Mouse (Mus musculus) G1E (cell line): Measurements from ENCODE around the gene Pacsin1. TPM values are rescaled to one million over a fixed set of nuclear protein-coding genes. Genes with fewer than 3 reads are reported as not detected.

ENCODE experiments used
- ATAC-seq: 2 replicates; pipeline ENCODE4 v1.8.0; 2016; ENCODE audit warnings: mild to moderate bottlenecking; ENCODE audit not compliant: insufficient number of reproducible peaks, poor library complexity, low FRiP score, severe bottlenecking; ENCODE audit errors: extremely low read depth
- DNase-seq: peaks from one replicate; pipeline ENCODE4 v3.0.0; 2012; ENCODE audit warnings: low spot score
- H3K27me3 ChIP-seq: 2 replicates; pipeline ENCODE4 v1.6.1; 2012; ENCODE audit warnings: mild to moderate bottlenecking, low read length, inconsistent platforms; ENCODE audit not compliant: insufficient read depth
- H3K36me3 ChIP-seq: replicated peaks from 2 replicates; pipeline ENCODE3; 2012; ENCODE audit warnings: mild to moderate bottlenecking, inconsistent platforms
- H3K4me1 ChIP-seq: 2 replicates; pipeline ENCODE4 v1.6.1; 2012; ENCODE audit warnings: low read depth, low read length, inconsistent platforms, mixed read lengths; ENCODE audit not compliant: insufficient read depth
- H3K4me3 ChIP-seq: 2 replicates; pipeline ENCODE4 v1.5.1; 2012; ENCODE audit warnings: low read depth, mild to moderate bottlenecking, inconsistent platforms, low read length, moderate library complexity, mixed read lengths
- H3K9me3 ChIP-seq: replicated peaks from 2 replicates; pipeline ENCODE4 v1.6.1; 2012; ENCODE audit warnings: inconsistent platforms
- CTCF ChIP-seq: IDR thresholded peaks from 2 replicates; pipeline ENCODE4 v1.5.1; 2012; ENCODE audit warnings: low read depth, low read length, inconsistent platforms, mixed read lengths
- GATA1 ChIP-seq: IDR thresholded peaks from 2 replicates; pipeline ENCODE4 v1.6.1; 2012; ENCODE audit warnings: borderline replicate concordance, low read length, inconsistent platforms, mixed read lengths
- GATA2 ChIP-seq: IDR thresholded peaks from 2 replicates; pipeline ENCODE4 v1.6.1; 2012; ENCODE audit warnings: low read depth, low read length, inconsistent platforms, borderline replicate concordance
- POLR2AphosphoS5 ChIP-seq: IDR thresholded peaks from 2 replicates; pipeline ENCODE4 v1.6.1; 2012; ENCODE audit warnings: low read depth, low read length, inconsistent platforms; ENCODE audit not compliant: insufficient replicate concordance
- TAL1 ChIP-seq: conservative IDR thresholded peaks from 2 replicates; pipeline ENCODE4 v1.6.1; 2012; ENCODE audit warnings: low read depth, low read length, inconsistent platforms, mixed read lengths
- polyA plus RNA-seq: library from polyadenylated mRNA; stranded (reverse); fragments of >175 nt; gene quantifications from 2 replicates; pipeline ENCODE4 v1.2.3, GENCODE M21; 2012
- total RNA-seq, 2 experiments: library from RNA; stranded (forward) in 1 of 2; stranded (reverse) in 1 of 2; fragments of 200-1000 nt in 1 of 2; fragments of >200 nt in 1 of 2; fragmentation: Nextera tagmentation in 1 of 2; gene quantifications; 2 replicates each; pipeline ENCODE4 v1.2.3; 2014 to 2017

The Pacsin1 gene
- total and polyA plus RNA-seq, 3 experiments = 0.44 TPM; not detected in 2

DNA sequence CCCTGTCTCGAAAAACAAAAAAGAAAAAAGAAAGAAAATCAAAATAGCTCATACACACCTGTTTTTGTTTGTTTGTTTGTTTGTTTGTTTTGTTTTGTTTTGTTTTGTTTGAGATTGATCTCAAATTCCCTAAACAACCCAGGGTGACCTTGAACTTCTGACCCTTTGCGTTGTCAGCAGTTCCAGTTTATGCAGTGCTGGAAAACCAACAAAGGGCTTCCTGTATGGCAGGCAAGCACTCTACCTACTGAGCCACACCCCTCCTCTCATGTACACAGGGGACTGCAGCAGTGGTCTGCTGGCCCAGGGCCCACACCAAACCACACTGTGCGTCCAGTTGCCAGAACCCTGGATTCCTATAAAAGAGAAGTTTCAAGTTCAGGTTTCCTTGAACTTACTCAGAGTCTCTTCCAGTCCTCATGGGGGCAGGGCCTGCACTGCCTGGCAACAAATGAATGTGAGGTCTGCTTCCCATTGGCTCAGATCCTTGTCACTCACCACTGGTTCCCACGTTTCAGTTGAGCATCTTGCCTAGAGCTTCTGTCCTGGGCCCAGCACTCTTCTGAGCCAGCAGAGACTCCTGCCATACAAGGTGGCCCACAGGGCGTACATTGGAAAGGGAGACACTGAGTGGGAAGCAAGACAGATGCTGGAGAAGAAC is 48.8 kb downstream of the Pacsin1 start:
- no peak for ATAC-seq
- TF ChIP-seq POLR2AphosphoS5 = no peak
- TF ChIP-seq GATA1 = no peak
- TF ChIP-seq TAL1 = no peak
- no peak for TF ChIP-seq CTCF
- TF ChIP-seq GATA2 = no peak
- DNase-seq = no peak
- no peak overlapping the region for H3K4me3 ChIP-seq
- H3K9me3 ChIP-seq = peaks cover 16% of the 10 kb centered on the region
- peaks cover 13% of the 10 kb centered on the region; the same call in 1 of the 2 replicates for H3K27me3 ChIP-seq
- no peaks in the 10 kb centered on the region for H3K36me3 ChIP-seq
- peaks cover 9% of the 10 kb centered on the region for H3K4me1 ChIP-seq

- Histone ChIP-seq H3K27me3 (peaks cover 10% of the 10 kb centered on the region; the same call in 1 of the 2 replicates), H3K4me1 (peaks cover 6% of the 10 kb centered on the region), H3K36me3 (no peaks in the 10 kb centered on the region), H3K4me3 (no peak overlapping the region), H3K9me3 (0 out of 2 replicates have a peak, but pooled peaks cover 2% of the 10 kb centered on the region)
- TF ChIP-seq POLR2AphosphoS5 (no peak), GATA1 (no peak), TAL1 (no peak), GATA2 (no peak), CTCF (no peak)
- no peak for DNase-seq
- ATAC-seq = no peak
These were observed 50.4 kb downstream of the Pacsin1 start for GRCm38 (mm10) chr17:27705661-27706060.

DNA sequence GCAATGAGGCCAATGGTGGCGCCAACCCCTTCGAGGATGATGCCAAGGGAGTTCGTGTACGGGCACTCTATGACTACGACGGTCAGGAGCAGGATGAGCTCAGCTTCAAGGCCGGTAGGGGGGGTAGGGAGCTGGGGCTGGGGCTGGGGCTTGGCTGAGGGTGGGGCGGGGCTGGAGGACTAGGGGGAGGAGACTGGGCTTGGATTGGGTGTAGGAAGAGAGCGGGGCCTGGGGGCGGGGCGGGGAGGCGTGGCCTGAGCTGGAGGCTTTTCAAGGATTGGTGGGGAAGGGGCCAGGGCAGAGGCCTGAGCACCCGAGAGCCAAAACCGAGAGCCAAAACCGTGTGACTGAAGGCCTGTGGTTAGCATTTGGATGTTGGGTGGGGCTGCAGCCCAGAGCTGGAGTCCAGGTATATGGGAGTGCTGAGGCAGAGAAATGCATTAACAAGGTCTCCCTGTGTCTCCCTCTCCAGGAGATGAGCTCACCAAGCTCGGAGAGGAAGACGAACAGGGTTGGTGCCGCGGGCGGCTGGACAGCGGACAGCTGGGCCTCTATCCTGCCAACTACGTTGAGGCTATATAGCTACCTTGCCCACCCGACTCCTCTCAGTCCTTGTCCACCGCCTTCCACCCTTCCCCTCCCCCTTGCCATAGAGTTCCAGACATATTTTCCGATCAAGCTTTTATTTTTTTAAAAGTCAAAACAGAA is 52.8 kb downstream of the Pacsin1 start:
- Histone ChIP-seq H3K36me3 (no peaks in the 10 kb centered on the region), H3K9me3 (no peaks in the 10 kb centered on the region), H3K4me1 (no peaks in the 10 kb centered on the region; the same call in 1 of the 2 replicates), H3K27me3 (peaks cover 5% of the 10 kb centered on the region; the same call in 1 of the 2 replicates), H3K4me3 (no peak overlapping the region)
- TF ChIP-seq GATA1 (no peak), CTCF (no peak), TAL1 (no peak), POLR2AphosphoS5 (no peak), GATA2 (no peak)
- DNase-seq = no peak
- ATAC-seq = no peak

- DNase-seq (no peak), ATAC-seq (no peak)
- no peak overlapping the region for H3K4me3 ChIP-seq
- TF ChIP-seq GATA1 (no peak), POLR2AphosphoS5 (no peak), TAL1 (no peak), GATA2 (no peak), CTCF (no peak)
- H3K36me3 ChIP-seq = no peaks in the 10 kb centered on the region
- H3K9me3 ChIP-seq = no peaks in the 10 kb centered on the region
- H3K27me3 ChIP-seq = peaks cover 12% of the 10 kb centered on the region; the same call in 1 of the 2 replicates
- H3K4me1 ChIP-seq = no peaks in the 10 kb centered on the region; the same call in 1 of the 2 replicates
These were observed 54.3 kb downstream of the Pacsin1 start for GRCm38 (mm10) chr17:27709650-27710049.

GRCm38 (mm10) chr17:27712832-27713231 is 57.5 kb downstream of the Pacsin1 start:
- ATAC-seq = no peak
- Histone ChIP-seq H3K4me3 (no peak overlapping the region), H3K4me1 (no peaks in the 10 kb centered on the region; the same call in 1 of the 2 replicates), H3K27me3 (peaks cover 18% of the 10 kb centered on the region; the same call in 1 of the 2 replicates), H3K9me3 (no peaks in the 10 kb centered on the region), H3K36me3 (no peaks in the 10 kb centered on the region)
- TF ChIP-seq GATA1 = no peak
- TF ChIP-seq POLR2AphosphoS5 = no peak
- TF ChIP-seq CTCF = no peak
- no peak for TF ChIP-seq TAL1
- TF ChIP-seq GATA2 = no peak
- no peak for DNase-seq

DNA sequence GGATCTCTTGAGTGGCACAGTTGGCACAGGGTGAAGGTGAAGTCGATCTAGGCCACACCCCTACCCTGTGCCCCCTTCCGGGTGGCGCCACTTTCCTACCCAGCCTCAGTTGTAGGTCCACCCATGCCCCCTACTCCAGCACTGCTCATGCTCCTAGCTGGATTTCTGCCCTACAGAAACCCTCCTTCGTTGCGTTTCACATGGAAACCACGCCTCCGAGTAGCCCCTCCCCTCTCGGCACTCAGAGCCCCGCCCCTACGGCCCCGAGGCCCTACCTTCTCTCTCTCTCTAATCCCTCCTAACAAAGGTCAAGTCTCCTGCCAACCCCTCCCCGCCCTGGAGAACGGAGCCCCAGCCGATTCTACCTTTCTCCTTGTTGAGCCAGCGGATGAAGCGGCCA is 61.5 kb downstream of the Pacsin1 start:
- Histone ChIP-seq H3K27me3 (peaks cover 32% of the 10 kb centered on the region; the same call in 1 of the 2 replicates), H3K4me3 (no peak overlapping the region), H3K36me3 (no peaks in the 10 kb centered on the region), H3K9me3 (no peaks in the 10 kb centered on the region), H3K4me1 (no peaks in the 10 kb centered on the region)
- ATAC-seq (no peak), DNase-seq (no peak)
- TF ChIP-seq CTCF (no peak), TAL1 (no peak), GATA2 (no peak), GATA1 (no peak), POLR2AphosphoS5 (no peak)
